Mouse (Mus musculus): ENCODE data around the gene Lrfn5. TPM values are rescaled to one million over a fixed set of nuclear protein-coding genes. Genes with fewer than 3 reads are reported as not detected.

Lrfn5 gene
- polyA plus RNA-seq, 1 experiment from 2014 or later: 0.76 TPM

DNA sequence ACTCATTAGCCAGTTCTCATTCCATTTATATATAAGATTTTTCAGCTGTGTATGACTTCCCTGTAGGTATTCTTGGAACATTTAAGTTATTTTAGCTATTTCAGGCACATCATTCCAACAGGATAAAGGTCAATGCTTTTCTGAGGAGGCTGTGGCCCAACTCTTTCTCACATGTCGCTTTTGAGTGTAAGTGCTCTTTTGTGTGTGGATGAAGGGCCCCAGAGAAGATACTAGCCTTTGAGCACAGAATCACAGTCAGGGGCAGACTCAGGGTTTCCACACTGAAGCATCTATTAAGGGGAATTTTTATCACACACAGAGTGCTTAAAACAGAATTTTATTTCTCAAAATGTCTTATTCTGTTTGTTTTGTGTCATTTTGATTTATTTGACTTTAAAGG is 331.2 kb downstream of the Lrfn5 start:
- no peak overlapping the region for H3K27ac ChIP-seq (replicated peaks; ENCODE audit: low read depth, low read length)
- ATAC-seq (ENCODE audit: insufficient number of reproducible peaks, low FRiP score, low TSS enrichment, low read depth) (no peak), DNase-seq (ENCODE audit: low spot score) (no peak)
- H3K9ac ChIP-seq (ENCODE audit: low read length): no peak overlapping the region
- no peaks in the 10 kb centered on the region for H3K36me3 ChIP-seq (ENCODE audit: control insufficient read depth, insufficient read depth, low read length)
- H3K27me3 ChIP-seq (ENCODE audit: control insufficient read depth, insufficient read depth, low read length): no peaks in the 10 kb centered on the region
- H3K9me3 ChIP-seq (ENCODE audit: control insufficient read depth, low read length): no peaks in the 10 kb centered on the region
- no peaks in the 10 kb centered on the region for H3K4me1 ChIP-seq (ENCODE audit: control insufficient read depth, insufficient read depth, low read length)
- WGBS: 77% methylated on average over 1 of the region's 1 CpGs
- no peak overlapping the region for H3K4me3 ChIP-seq (ENCODE audit: low read depth, low read length)
- H3K4me2 ChIP-seq (ENCODE audit: low read depth, severe bottlenecking): no peak overlapping the region

Measured in limb, embryonic 11.5 days (tissue).